Mouse (Mus musculus): Measurements from ENCODE around the gene Scgb2b3. TPM values are rescaled to one million over a fixed set of nuclear protein-coding genes. Genes with fewer than 3 reads are reported as not detected.

Gene Scgb2b3
- total RNA-seq (2023) = not detected

GRCm38 (mm10) chr7:31362022-31362560, at the start of gene Scgb2b3:
Gene Scgb2b3, minus strand, starts transcription at chr7:31362072.

GRCm38 (mm10) chr7:31375292-31375691, 13.4 kb upstream of the Scgb2b3 start, which contains the start of gene Scgb1b3:
Gene Scgb1b3, plus strand, starts transcription at chr7:31375592.

Other genes starting within 250 kb of the Scgb2b3 start
- 1.9 TPM for gene Hpn, start 246.8 kb downstream of the Scgb2b3 start, total RNA-seq (2023)
- gene Scn1b, start 235.1 kb downstream of the Scgb2b3 start, total RNA-seq (2023) = 1.1 TPM
- 886 TPM for gene Gramd1a, start 206.2 kb downstream of the Scgb2b3 start, total RNA-seq (2023)
- gene Scgb2b2, start 71.6 kb downstream of the Scgb2b3 start, total RNA-seq (2023) = not detected
- not detected for gene Scgb1b2, start 70.3 kb downstream of the Scgb2b3 start, total RNA-seq (2023)
- gene Scgb1b3, start 13.5 kb upstream of the Scgb2b3 start, total RNA-seq (2023) = not detected